Mouse (Mus musculus) thymus, adult 2 months (tissue): ENCODE results near the gene Gnb1l.

Experiments
- CTCF ChIP-seq: fragments of 200-500 bp; IDR thresholded peaks from 2 replicates; pipeline ENCODE4 v1.5.1; 2012; ENCODE audit warnings: mild to moderate bottlenecking, control low read depth, low read length, moderate library complexity, borderline replicate concordance; ENCODE audit not compliant: control insufficient read depth, poor library complexity, insufficient read depth; ENCODE audit errors: extremely low read depth
- POLR2A ChIP-seq: fragments of 200-500 bp; IDR thresholded peaks from 2 replicates; pipeline ENCODE4 v1.6.1; 2012; ENCODE audit warnings: mild to moderate bottlenecking, low read length, control low read depth, moderate library complexity; ENCODE audit not compliant: control insufficient read depth, poor library complexity, insufficient read depth; ENCODE audit errors: extremely low read depth

DNA sequence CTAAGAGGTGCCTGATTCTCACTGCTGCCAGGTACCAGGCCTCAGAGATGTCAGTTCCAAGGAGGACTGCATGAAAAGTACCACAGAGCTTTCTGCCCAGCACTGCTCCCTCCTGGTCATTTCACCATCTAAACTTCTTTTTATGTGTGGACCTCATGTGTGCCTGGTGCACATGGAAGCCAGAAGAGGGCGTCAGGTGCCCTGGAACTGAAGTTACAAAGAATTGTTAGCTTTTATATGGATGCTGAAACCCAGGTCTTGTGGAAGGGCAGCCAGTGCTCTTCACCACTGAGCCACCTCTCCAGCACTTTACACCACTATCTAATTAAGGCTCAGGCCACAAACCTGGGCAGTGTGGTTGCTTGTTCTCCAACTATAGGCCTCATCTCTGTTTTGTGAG, 27.7 kb upstream of the Gnb1l start:
- no peak for TF ChIP-seq CTCF
- TF ChIP-seq POLR2A = no peak
